Mouse (Mus musculus) erythroblast, embryonic 14.5 days (primary cell): Measurements from ENCODE around the gene Hagh. TPM values are rescaled to one million over a fixed set of nuclear protein-coding genes. Genes with fewer than 3 reads are reported as not detected.

ENCODE experiments used
- H3K27me3 ChIP-seq: 2 replicates; pipeline ENCODE4 v1.6.1; 2012; ENCODE audit warnings: inconsistent platforms; ENCODE audit not compliant: control insufficient read depth
- H3K36me3 ChIP-seq: 2 replicates; pipeline ENCODE4 v1.6.1; 2012; ENCODE audit warnings: mild to moderate bottlenecking, inconsistent platforms; ENCODE audit not compliant: control insufficient read depth
- H3K4me1 ChIP-seq: 2 replicates; pipeline ENCODE4 v1.6.1; 2012; ENCODE audit warnings: inconsistent platforms; ENCODE audit not compliant: control insufficient read depth
- H3K4me3 ChIP-seq: replicated peaks from 2 replicates; pipeline ENCODE3; 2012; ENCODE audit warnings: moderate library complexity, mild to moderate bottlenecking, inconsistent platforms
- H3K9me3 ChIP-seq: 2 replicates; pipeline ENCODE4 v1.6.1; 2012; ENCODE audit warnings: low read length, inconsistent platforms, mixed read lengths; ENCODE audit not compliant: control insufficient read depth
- GATA1 ChIP-seq: IDR thresholded peaks from 2 replicates; pipeline ENCODE4 v1.6.1; 2012; ENCODE audit warnings: low read length, inconsistent platforms, mixed read lengths
- TAL1 ChIP-seq: IDR thresholded peaks from 3 replicates; pipeline ENCODE4 v1.6.1; 2012; ENCODE audit warnings: low read length, inconsistent platforms, mixed read lengths
- polyA plus RNA-seq: library from polyadenylated mRNA; stranded (reverse); fragments of >175 nt; gene quantifications from 2 replicates; pipeline ENCODE4 v1.2.3, GENCODE M21; 2012

Gene Hagh
- polyA plus RNA-seq, 1 experiment, result 33.4 TPM

DNA sequence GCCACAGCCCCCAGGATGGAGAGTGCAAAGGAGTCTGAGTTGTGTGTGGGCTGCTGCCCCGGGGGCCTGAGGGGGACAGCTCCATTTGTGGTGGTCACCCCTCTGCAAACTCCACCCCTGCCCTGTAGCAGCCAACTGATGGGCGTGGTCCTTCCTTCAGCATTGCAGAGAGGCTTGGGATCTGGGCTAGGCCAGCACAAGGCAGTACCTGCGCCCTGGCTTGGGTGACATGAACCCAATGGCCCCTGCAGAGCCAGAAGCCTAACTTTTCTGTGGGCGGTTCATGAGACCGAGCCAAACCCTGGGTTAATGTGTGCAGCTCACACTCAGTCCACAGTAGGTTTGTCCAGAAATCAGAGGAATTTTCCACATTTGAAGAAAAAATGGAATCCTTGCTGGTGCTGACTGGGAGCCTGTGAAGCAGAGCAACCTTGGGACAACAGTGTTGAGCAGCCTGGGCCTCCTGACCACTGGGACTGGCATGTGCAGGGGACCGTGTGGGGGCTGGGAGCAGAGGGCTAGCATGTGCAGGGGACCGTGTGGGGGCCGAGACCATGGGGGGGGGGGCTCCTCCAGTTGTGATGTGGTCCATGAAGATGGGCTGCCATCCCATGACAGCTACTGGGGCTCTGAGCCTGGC is 18.0 kb downstream of the Hagh start:
- Histone ChIP-seq H3K4me3 (peak overlapping the region; percentile 17), H3K9me3 (no peaks in the 10 kb centered on the region), H3K27me3 (no peaks in the 10 kb centered on the region), H3K4me1 (peaks cover 64% of the 10 kb centered on the region), H3K36me3 (peaks cover 96% of the 10 kb centered on the region)
- TF ChIP-seq TAL1 (no peak), GATA1 (no peak)

GRCm38 (mm10) chr17:24858967-24859366 is 19.0 kb downstream of the Hagh start:
- H3K36me3 ChIP-seq, result peaks cover 96% of the 10 kb centered on the region
- peaks cover 61% of the 10 kb centered on the region for H3K4me1 ChIP-seq
- TF ChIP-seq GATA1, result peak; percentile 43; the same call in 1 of the 2 replicates
- peak; percentile 85 for TF ChIP-seq TAL1
- peak overlapping the region; percentile 5 for H3K4me3 ChIP-seq
- no peaks in the 10 kb centered on the region for H3K9me3 ChIP-seq
- H3K27me3 ChIP-seq, result no peaks in the 10 kb centered on the region

DNA sequence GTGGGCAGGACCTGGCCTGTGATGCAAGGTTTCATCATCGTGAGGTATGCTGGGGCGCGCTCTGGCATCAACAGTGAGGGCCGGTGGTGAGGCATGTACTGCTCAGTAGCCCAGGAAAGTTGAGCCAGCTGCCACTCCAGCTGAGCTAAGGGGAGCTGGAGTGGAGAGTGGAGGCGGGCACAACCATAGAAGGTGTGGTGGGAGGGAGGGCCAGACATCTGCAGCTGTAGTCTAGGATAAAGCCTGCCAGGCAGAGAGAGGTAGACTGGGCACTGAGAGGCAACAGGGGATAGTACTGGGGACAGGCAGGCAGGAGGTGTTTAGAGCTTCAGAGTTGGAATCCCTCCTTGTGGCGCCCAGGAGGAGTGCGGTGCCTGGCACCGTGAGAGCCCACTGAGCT is 20.1 kb downstream of the Hagh start:
- Histone ChIP-seq H3K4me3 (peak overlapping the region; percentile 46), H3K9me3 (no peaks in the 10 kb centered on the region), H3K36me3 (peaks cover 96% of the 10 kb centered on the region)

GRCm38 (mm10) chr17:24861785-24862184 is 21.8 kb downstream of the Hagh start:
- peaks cover 96% of the 10 kb centered on the region for H3K36me3 ChIP-seq
- H3K27me3 ChIP-seq, result no peaks in the 10 kb centered on the region
- H3K4me1 ChIP-seq, result peaks cover 48% of the 10 kb centered on the region
- H3K9me3 ChIP-seq, result no peaks in the 10 kb centered on the region
- TF ChIP-seq TAL1, result no peak
- no peak overlapping the region for H3K4me3 ChIP-seq

More for the DNA sequence above, 20.1 kb downstream of the Hagh start:
- H3K4me1 ChIP-seq, result peaks cover 62% of the 10 kb centered on the region
- TF ChIP-seq TAL1 (no peak), GATA1 (no peak)
- H3K27me3 ChIP-seq, result no peaks in the 10 kb centered on the region

- H3K36me3 ChIP-seq, result peaks cover 70% of the 10 kb centered on the region
Observed at GRCm38 (mm10) chr17:24865776-24866175, 25.8 kb downstream of the Hagh start, which contains the start of gene Igfals. Gene Igfals, plus strand, starts transcription at chr17:24865997.

GRCm38 (mm10) chr17:24867914-24868313 is 28.0 kb downstream of the Hagh start:
- Histone ChIP-seq H3K27me3 (peaks cover 4% of the 10 kb centered on the region; the same call in 1 of the 2 replicates), H3K36me3 (peaks cover 49% of the 10 kb centered on the region), H3K4me3 (no peak overlapping the region), H3K4me1 (peaks cover 1% of the 10 kb centered on the region), H3K9me3 (no peaks in the 10 kb centered on the region)
- TF ChIP-seq TAL1, result no peak
- no peak for TF ChIP-seq GATA1

More at GRCm38 (mm10) chr17:24865776-24866175, 25.8 kb downstream of the Hagh start, which contains the start of gene Igfals:
- Histone ChIP-seq H3K9me3 (no peaks in the 10 kb centered on the region), H3K4me3 (no peak within 1 kb of the TSS), H3K4me1 (peaks cover 9% of the 10 kb centered on the region), H3K27me3 (peaks cover 4% of the 10 kb centered on the region; the same call in 1 of the 2 replicates)
- TF ChIP-seq GATA1, result no peak
- TF ChIP-seq TAL1, result no peak

GRCm38 (mm10) chr17:24873695-24874404 is 33.9 kb downstream of the Hagh start:
- TF ChIP-seq GATA1 (no peak), TAL1 (no peak)
- peaks cover 4% of the 10 kb centered on the region for H3K27me3 ChIP-seq

GRCm38 (mm10) chr17:24874405-24874745 is 34.4 kb downstream of the Hagh start:
- peaks cover 3% of the 10 kb centered on the region for H3K27me3 ChIP-seq
- no peak overlapping the region for H3K4me3 ChIP-seq
- H3K4me1 ChIP-seq, result peaks cover 8% of the 10 kb centered on the region
- TF ChIP-seq GATA1 (no peak), TAL1 (no peak)
- H3K36me3 ChIP-seq, result no peaks in the 10 kb centered on the region
- no peaks in the 10 kb centered on the region for H3K9me3 ChIP-seq

More at GRCm38 (mm10) chr17:24873695-24874404, 33.9 kb downstream of the Hagh start:
- no peaks in the 10 kb centered on the region for H3K36me3 ChIP-seq
- no peaks in the 10 kb centered on the region for H3K9me3 ChIP-seq
- peaks cover 8% of the 10 kb centered on the region for H3K4me1 ChIP-seq
- H3K4me3 ChIP-seq, result no peak overlapping the region

DNA sequence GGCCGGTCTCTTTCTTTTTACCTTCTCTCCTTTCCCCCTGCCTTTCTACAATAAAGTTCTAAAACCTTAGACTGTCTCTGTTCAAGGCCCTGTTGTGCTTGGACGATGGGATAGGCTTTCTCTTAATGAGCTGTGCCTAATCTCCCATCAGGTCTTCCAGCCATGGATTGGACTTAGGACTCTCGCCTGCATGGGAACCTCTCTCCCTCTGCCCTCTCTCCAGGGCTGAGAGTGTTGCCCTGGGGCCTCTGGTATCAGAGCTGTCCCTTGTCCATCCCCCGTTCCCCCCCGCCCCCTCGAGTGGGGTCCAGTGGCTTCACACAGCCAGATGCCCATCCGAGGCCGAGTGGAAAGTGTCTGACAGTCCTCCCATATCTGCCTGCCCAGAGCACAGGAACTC is 35.0 kb downstream of the Hagh start:
- Histone ChIP-seq H3K27me3 (no peaks in the 10 kb centered on the region; the same call in none of the 2 replicates), H3K36me3 (peaks cover 2% of the 10 kb centered on the region; the same call in 1 of the 2 replicates), H3K9me3 (no peaks in the 10 kb centered on the region), H3K4me1 (peaks cover 8% of the 10 kb centered on the region), H3K4me3 (no peak overlapping the region)
- TF ChIP-seq GATA1, result no peak
- no peak for TF ChIP-seq TAL1
